Mouse (Mus musculus): ENCODE measurements around the gene Nat8f6. TPM values are rescaled to one million over a fixed set of nuclear protein-coding genes. Genes with fewer than 3 reads are reported as not detected.
"Not testable (repeated sequence)": the region's sequence is repeated elsewhere in the genome, so short reads cannot be mapped to it uniquely, and the experiment has no call there.

Nat8f6 gene
- polyA plus RNA-seq, 1 experiment from 2014 or later, result not detected

DNA sequence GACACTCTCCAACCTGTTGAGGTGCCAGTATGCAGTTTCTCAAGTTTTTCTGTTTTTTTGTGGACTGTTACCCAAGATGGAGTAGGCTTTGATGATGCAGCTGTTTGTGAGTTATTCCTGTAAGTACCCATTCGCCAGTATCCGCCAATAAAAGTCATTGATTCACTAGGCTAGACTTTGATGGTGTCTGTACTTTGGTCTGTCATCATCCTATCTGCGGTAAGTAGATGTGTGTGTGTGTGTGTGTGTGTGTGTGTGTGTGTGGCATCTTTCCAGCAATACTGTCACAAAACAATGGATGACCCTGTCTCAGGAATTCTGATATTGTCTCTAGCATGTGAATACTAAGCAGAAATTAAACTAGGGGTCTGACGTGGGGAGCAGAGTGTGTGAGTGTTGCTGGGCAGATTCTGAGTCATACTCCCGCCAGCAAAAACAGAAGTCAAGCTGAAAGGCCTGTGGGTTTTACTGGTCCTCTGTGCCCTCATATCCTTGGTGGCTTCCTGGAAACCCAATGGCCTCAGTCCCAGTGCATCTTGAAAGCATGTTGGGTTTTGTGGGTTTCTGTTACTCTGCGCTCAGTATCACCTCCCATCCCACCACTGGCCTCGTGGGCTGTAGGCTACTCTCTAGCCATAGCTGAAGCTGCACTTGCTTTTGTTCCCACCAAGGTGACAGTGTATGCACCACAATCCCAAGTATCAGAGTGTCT lies 30.5 kb upstream of the Nat8f6 start:
- ATAC-seq (replicated peaks; ENCODE audit: low FRiP score), result no peak
- no peak overlapping the region for H3K27ac ChIP-seq

DNA sequence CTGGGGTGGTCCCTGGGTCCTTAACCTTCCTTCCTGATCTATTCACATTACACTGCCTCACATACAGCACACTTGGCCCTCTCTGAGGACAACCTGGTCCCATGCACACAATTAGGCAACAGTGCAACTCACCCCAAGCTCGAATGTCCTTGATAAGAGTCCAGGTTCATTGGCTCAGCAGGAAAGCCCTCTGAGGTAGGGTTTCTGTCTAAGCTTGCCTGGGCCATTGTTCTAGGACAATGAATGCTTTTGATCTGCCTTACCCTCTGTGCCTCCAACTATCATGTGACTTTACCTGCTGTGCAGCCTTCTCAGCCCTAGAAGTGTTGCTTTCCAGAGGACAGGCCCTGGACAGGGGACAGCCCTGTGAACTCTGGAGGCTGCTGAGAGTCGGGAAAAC lies 28.5 kb upstream of the Nat8f6 start:
- H3K9ac ChIP-seq, result no peak overlapping the region
- no peak overlapping the region for H3K4me2 ChIP-seq
- no peaks in the 10 kb centered on the region for H3K27me3 ChIP-seq
- no peak overlapping the region for H3K4me3 ChIP-seq (replicated peaks)
- no peaks in the 10 kb centered on the region for H3K9me3 ChIP-seq (replicated peaks)
- no peak for ATAC-seq (replicated peaks; ENCODE audit: low FRiP score)
- WGBS, result 44% methylated on average over 2 of the region's 2 CpGs
- no peaks in the 10 kb centered on the region for H3K36me3 ChIP-seq
- H3K4me1 ChIP-seq, result no peaks in the 10 kb centered on the region
- H3K27ac ChIP-seq, result no peak overlapping the region

More for the DNA sequence above, 30.5 kb upstream of the Nat8f6 start:
- peaks cover 2% of the 10 kb centered on the region for H3K4me1 ChIP-seq
- H3K4me3 ChIP-seq (replicated peaks), result no peak overlapping the region
- H3K27me3 ChIP-seq, result no peaks in the 10 kb centered on the region
- 91% methylated on average over 7 of the region's 7 CpGs for WGBS
- no peak overlapping the region for H3K9ac ChIP-seq
- H3K36me3 ChIP-seq, result no peaks in the 10 kb centered on the region
- no peaks in the 10 kb centered on the region for H3K9me3 ChIP-seq (replicated peaks)
- H3K4me2 ChIP-seq, result no peak overlapping the region

DNA sequence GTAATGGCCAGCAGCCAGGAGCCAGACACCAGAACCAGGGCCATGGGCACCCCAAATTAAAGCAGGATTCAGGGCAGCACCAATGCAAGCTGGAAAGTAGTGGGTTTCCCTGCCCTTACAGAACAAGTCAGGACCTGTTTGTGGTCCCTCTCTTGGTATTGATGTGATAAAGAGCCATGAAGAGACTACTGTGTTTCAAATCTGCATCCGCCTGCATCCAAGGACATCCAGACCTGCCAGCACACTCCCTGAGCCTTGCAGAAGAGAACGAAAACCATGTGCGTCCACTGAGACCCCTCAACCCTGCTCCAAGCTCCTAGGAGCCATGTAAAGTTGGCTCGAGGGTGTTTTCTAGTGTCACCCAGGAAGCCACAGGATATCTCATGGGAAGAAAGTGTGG lies 27.4 kb upstream of the Nat8f6 start:
- ATAC-seq (replicated peaks; ENCODE audit: low FRiP score), result no peak
- no peak overlapping the region for H3K4me3 ChIP-seq (replicated peaks)
- no peak overlapping the region for H3K27ac ChIP-seq
- 90% methylated on average over 4 of the region's 4 CpGs for WGBS
- H3K4me1 ChIP-seq, result no peaks in the 10 kb centered on the region
- no peaks in the 10 kb centered on the region for H3K9me3 ChIP-seq (replicated peaks)
- H3K9ac ChIP-seq, result no peak overlapping the region
- no peak overlapping the region for H3K4me2 ChIP-seq
- H3K27me3 ChIP-seq, result no peaks in the 10 kb centered on the region
- no peaks in the 10 kb centered on the region for H3K36me3 ChIP-seq

DNA sequence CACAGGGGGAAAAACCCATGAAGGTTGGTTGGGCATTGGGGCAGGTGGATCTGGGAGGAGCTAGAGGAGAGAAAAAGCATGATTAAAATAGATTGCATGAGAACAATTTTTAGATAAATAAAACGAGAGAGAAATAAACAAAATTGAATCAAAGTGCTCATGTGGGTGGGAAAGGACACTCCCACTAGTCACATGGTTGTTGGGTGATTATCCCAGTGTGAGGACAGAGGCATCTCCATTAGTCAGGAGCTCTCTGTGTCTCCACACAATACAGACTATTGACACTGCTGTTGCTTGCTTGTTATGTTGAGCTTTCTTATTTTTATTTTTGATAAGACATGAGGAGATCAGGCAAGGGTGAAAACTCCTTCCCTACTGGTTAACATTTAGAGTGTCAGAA lies 26.2 kb upstream of the Nat8f6 start:
- Histone ChIP-seq H3K4me2 (no peak overlapping the region), H3K9me3 (replicated peaks) (no peaks in the 10 kb centered on the region), H3K36me3 (no peaks in the 10 kb centered on the region), H3K27me3 (no peaks in the 10 kb centered on the region), H3K27ac (no peak overlapping the region), H3K4me1 (no peaks in the 10 kb centered on the region), H3K9ac (no peak overlapping the region), H3K4me3 (replicated peaks) (no peak overlapping the region)
- ATAC-seq (replicated peaks; ENCODE audit: low FRiP score), result no peak
- 43% methylated on average over 1 of the region's 1 CpGs for WGBS

DNA sequence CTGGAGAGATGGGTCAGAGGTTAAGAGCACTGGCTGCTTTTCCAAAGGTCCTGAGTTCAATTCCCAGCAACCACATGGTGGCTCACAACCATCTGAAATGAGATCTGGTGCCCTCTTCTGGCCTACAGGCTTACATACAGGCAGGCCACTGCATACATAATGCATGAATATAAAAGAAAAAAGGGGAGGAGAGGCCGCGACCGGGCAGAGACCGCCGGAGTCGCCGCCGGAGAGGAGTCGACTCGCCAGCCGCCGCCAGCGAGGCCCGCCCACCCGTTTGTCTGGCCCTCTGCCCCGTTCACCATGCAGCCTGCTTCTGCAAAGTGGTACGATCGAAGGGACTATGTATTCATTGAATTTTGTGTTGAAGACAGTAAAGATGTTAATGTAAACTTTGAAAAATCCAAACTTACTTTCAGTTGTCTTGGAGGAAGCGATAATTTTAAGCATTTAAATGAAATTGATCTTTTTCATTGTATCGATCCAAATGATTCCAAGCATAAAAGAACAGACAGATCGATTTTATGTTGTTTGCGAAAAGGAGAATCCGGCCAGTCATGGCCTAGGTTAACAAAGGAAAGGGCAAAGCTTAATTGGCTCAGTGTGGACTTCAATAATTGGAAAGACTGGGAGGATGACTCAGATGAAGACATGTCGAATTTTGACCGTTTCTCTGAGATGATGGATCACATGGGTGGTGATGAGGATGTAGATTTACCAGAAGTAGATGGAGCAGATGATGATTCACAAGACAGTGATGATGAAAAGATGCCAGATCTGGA lies 23.1 kb upstream of the Nat8f6 start:
- 75% methylated on average over 25 of the region's 25 CpGs for WGBS
- not testable (repeated sequence) for H3K4me1 ChIP-seq; H3K9ac ChIP-seq; H3K36me3 ChIP-seq; ATAC-seq (replicated peaks; ENCODE audit: low FRiP score); H3K4me2 ChIP-seq; H3K27me3 ChIP-seq; H3K4me3 ChIP-seq (replicated peaks); H3K27ac ChIP-seq; H3K9me3 ChIP-seq (replicated peaks)

DNA sequence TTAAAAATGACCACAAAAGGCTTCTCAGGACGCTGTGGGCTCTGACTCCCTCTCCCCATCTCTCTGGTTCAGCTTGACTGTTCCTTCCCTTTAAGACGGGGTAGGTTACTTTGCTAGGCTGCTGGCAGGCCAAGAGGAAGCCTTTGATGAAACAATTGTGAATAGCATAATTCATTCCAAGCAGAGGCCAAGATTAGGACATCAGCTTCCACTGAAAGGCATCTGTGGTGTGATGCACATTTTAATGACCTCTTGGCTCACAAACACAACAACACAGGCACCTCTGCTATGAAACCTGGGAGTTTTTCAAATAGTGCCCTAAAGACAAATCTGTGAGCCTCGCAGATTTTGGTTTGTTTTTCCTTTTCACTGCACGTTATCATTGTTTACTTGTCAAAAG lies 19.2 kb upstream of the Nat8f6 start:
- no peak for ATAC-seq (replicated peaks; ENCODE audit: low FRiP score)
- Histone ChIP-seq H3K9ac (no peak overlapping the region), H3K36me3 (no peaks in the 10 kb centered on the region), H3K27me3 (no peaks in the 10 kb centered on the region), H3K4me3 (replicated peaks) (no peak overlapping the region), H3K27ac (no peak overlapping the region), H3K4me2 (no peak overlapping the region), H3K4me1 (peaks cover 3% of the 10 kb centered on the region; the same call in 1 of the 2 replicates), H3K9me3 (replicated peaks) (no peaks in the 10 kb centered on the region)
- 53% methylated on average over 4 of the region's 4 CpGs for WGBS

DNA sequence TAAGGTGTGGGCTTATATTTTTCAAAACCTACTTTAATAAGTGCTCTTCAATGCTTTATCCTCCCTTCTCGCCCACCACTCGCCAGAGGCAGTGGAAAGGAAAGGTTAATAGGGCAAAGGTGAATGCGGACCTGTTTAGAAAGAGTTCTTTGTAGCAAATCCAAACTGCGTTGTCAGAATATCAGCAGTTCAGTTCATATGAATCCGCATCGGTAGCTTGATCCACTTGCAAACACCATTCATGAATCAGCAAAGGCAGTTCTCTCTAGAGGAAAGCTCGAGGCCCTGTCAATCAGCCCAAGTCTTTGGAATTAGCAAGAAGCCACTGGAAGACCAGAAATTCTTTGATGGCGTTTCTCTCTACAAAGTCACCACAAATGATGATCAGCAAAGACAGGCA lies 17.9 kb upstream of the Nat8f6 start:
- no peaks in the 10 kb centered on the region for H3K36me3 ChIP-seq
- peaks cover 3% of the 10 kb centered on the region; the same call in 1 of the 2 replicates for H3K4me1 ChIP-seq
- H3K9ac ChIP-seq, result no peak overlapping the region
- H3K4me2 ChIP-seq, result no peak overlapping the region
- no peaks in the 10 kb centered on the region for H3K27me3 ChIP-seq
- 79% methylated on average over 8 of the region's 8 CpGs for WGBS
- H3K9me3 ChIP-seq (replicated peaks), result no peaks in the 10 kb centered on the region
- H3K4me3 ChIP-seq (replicated peaks), result no peak overlapping the region
- ATAC-seq (replicated peaks; ENCODE audit: low FRiP score), result no peak
- H3K27ac ChIP-seq, result no peak overlapping the region

DNA sequence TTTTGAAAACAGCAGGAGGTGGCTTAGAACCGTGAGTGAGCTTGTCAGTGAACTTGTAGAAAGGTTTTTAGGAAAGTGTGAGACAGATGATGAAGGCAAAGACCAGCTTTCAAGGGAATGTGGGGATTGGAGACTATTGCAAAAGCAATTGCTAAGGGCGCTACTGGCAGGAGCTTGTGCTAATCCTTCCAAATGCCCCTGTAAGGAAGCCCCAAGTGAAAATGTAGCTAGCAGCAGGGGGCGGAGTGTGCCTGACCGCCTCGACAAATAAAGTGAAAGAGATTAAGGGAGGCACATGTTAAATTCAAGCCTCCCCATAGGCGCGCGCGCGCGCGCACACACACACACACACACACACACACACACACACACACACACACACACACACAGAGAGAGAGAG lies 16.6 kb upstream of the Nat8f6 start:
- WGBS, result 41% methylated on average over 12 of the region's 12 CpGs
- H3K27ac ChIP-seq; H3K9ac ChIP-seq; H3K9me3 ChIP-seq (replicated peaks); H3K36me3 ChIP-seq; H3K27me3 ChIP-seq; H3K4me3 ChIP-seq (replicated peaks); H3K4me1 ChIP-seq; ATAC-seq (replicated peaks; ENCODE audit: low FRiP score): not testable (repeated sequence)
- H3K4me2 ChIP-seq, result peak overlapping the region; percentile 31

DNA sequence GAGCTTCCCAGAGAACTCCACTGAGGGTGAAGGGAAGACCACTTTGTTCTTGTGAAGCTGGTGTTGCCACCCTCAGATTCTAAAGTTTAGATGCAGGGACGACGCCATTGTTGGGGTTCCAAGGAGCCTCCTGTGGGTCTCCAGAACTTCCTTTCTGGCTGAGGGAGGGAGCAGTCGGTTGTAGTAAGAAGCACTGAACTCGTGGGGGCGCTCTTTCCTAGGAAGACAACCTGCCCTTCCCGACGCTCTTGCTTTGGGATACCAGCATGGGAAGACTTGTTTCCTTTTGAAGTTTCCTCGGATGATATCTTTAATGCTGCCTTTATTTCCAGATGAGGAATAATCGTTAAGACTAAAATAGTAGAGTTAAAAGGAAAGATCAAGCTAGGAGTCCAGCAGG lies 16.1 kb upstream of the Nat8f6 start:
- H3K4me1 ChIP-seq; H3K36me3 ChIP-seq; H3K4me3 ChIP-seq (replicated peaks); H3K9me3 ChIP-seq (replicated peaks); H3K27ac ChIP-seq; H3K27me3 ChIP-seq; ATAC-seq (replicated peaks; ENCODE audit: low FRiP score); H3K9ac ChIP-seq: not testable (repeated sequence)
- 26% methylated on average over 9 of the region's 9 CpGs for WGBS
- peak overlapping the region; percentile 31 for H3K4me2 ChIP-seq

DNA sequence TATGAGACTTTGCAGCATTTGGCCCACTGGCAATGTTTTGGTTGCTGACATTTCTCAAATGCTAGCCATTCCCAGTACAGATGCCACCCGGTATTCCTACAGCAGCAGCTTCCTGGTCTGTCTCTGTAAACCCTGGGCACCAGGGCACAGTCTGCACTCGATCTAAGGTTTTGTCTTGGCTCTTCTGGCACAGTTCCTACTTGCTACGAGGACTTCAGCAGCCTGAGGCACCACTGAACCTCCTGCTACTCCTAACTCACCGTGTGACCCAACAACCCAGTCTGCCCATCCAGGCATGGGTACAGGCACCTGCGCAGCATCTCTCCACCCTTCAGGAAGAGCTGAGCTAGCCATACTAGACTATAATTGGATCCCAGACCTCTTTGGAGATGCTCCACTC lies 15.3 kb upstream of the Nat8f6 start:
- WGBS, result 83% methylated on average over 5 of the region's 5 CpGs
- H3K4me3 ChIP-seq (replicated peaks); H3K9me3 ChIP-seq (replicated peaks); ATAC-seq (replicated peaks; ENCODE audit: low FRiP score); H3K27me3 ChIP-seq; H3K4me2 ChIP-seq; H3K27ac ChIP-seq; H3K36me3 ChIP-seq; H3K9ac ChIP-seq; H3K4me1 ChIP-seq: not testable (repeated sequence)

DNA sequence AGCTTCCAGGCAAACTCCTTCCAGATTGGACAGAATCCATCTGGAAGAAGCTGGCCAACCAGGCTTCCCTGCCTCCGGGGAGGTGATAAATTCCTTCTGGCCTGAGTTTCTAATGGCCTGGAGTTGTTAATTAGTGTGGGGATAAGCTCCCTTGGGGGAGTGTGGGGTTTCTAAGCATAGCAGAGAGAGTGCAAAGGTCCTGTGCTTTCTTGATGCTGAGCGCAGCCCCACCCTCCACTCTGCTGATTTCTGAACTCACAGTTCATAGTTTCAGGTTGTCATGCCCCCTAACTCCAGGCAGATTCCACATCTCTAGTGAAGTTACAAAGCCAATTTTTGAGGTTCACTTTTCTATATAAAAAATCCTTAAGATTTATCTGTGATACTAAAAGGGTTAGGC lies 14.3 kb upstream of the Nat8f6 start:
- H3K36me3 ChIP-seq; ATAC-seq (replicated peaks; ENCODE audit: low FRiP score): not testable (repeated sequence)

DNA sequence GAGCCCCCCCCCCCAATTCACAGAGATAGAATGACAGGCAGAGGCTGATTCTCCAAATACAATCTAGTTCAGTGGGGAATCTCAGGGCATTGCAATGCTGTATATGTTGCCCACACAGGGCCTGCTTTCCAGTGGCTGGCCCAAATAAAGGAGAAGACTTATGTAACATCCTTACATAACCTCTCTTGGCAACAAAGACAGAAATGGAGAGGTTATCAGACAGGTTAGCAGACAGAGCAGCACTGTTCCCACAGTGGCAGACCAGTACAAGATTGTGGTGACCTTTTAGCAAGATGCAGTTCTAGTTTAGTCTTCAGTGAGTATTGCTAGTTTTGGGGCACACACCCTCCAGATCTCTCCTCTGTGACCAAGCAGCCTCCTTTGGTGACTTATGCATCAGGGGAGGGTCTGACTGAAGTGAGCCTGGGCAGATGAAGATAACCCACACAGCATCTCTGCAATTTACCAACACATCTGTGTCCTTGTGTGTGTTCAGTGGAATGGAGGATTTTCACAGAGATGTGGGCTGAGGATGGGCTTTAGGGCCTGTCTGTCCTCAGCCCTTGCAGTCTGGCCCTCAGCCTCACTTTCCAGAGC lies 13.8 kb upstream of the Nat8f6 start:
- not testable (repeated sequence) for H3K4me3 ChIP-seq (replicated peaks); H3K4me2 ChIP-seq; H3K4me1 ChIP-seq; ATAC-seq (replicated peaks; ENCODE audit: low FRiP score); H3K9ac ChIP-seq; H3K27ac ChIP-seq; H3K36me3 ChIP-seq; H3K27me3 ChIP-seq; H3K9me3 ChIP-seq (replicated peaks)

More for the DNA sequence above, 14.3 kb upstream of the Nat8f6 start:
- not testable (repeated sequence) for H3K9me3 ChIP-seq (replicated peaks); H3K4me1 ChIP-seq; H3K27me3 ChIP-seq; H3K4me2 ChIP-seq; H3K4me3 ChIP-seq (replicated peaks); H3K9ac ChIP-seq; H3K27ac ChIP-seq
- WGBS, result 32% methylated on average over 1 of the region's 2 CpGs
